Mouse (Mus musculus): Measurements from ENCODE around the gene Mrps14. TPM values are rescaled to one million over a fixed set of nuclear protein-coding genes. Genes with fewer than 3 reads are reported as not detected.

Gene Mrps14
- total and polyA plus RNA-seq, 2 experiments from 2014 or later, result 16.9 to 138 TPM

- H3K9me3 ChIP-seq (ENCODE audit: low read length), result no peaks in the 10 kb centered on the region
- DNase-seq (ENCODE audit: low spot score), result no peak
- H3K4me2 ChIP-seq (ENCODE audit: low read depth, low read length), result no peak overlapping the region
- 73% methylated on average over 3 of the region's 3 CpGs for WGBS
- H3K36me3 ChIP-seq (ENCODE audit: insufficient read depth, low read length), result 0 out of 2 replicates have a peak, but pooled peaks cover 3% of the 10 kb centered on the region
- H3K9ac ChIP-seq (replicated peaks; ENCODE audit: low read length), result no peak overlapping the region
- H3K27me3 ChIP-seq (ENCODE audit: insufficient read depth, low read length), result no peaks in the 10 kb centered on the region
- no peak for TF ChIP-seq CTCF (IDR thresholded peaks at IDR 0.05; ENCODE audit: low read depth)
- no peak for ATAC-seq
- no peak overlapping the region for H3K4me3 ChIP-seq (ENCODE audit: low read length)
- H3K27ac ChIP-seq, result no peak overlapping the region
- H3K4me1 ChIP-seq (ENCODE audit: insufficient read depth, low read length), result no peaks in the 10 kb centered on the region
Measured at GRCm38 (mm10) chr1:160249786-160250185, 54.8 kb downstream of the Mrps14 start.

GRCm38 (mm10) chr1:160250782-160251181 lies 55.8 kb downstream of the Mrps14 start:
- no peak for ATAC-seq
- H3K4me3 ChIP-seq (ENCODE audit: low read length), result no peak overlapping the region
- DNase-seq (ENCODE audit: low spot score), result no peak
- 69% methylated on average over 4 of the region's 4 CpGs for WGBS
- no peaks in the 10 kb centered on the region for H3K4me1 ChIP-seq (ENCODE audit: insufficient read depth, low read length)
- no peaks in the 10 kb centered on the region for H3K27me3 ChIP-seq (ENCODE audit: insufficient read depth, low read length)
- no peak overlapping the region for H3K27ac ChIP-seq
- TF ChIP-seq CTCF (IDR thresholded peaks at IDR 0.05; ENCODE audit: low read depth), result no peak
- no peaks in the 10 kb centered on the region for H3K9me3 ChIP-seq (ENCODE audit: low read length)
- H3K4me2 ChIP-seq (ENCODE audit: low read depth, low read length), result no peak overlapping the region
- H3K9ac ChIP-seq (replicated peaks; ENCODE audit: low read length), result no peak overlapping the region
- 0 out of 2 replicates have a peak, but pooled peaks cover 4% of the 10 kb centered on the region for H3K36me3 ChIP-seq (ENCODE audit: insufficient read depth, low read length)

- no peak for DNase-seq (ENCODE audit: low spot score)
- Histone ChIP-seq H3K36me3 (ENCODE audit: insufficient read depth, low read length) (0 out of 2 replicates have a peak, but pooled peaks cover 4% of the 10 kb centered on the region), H3K4me3 (ENCODE audit: low read length) (no peak overlapping the region), H3K4me1 (ENCODE audit: insufficient read depth, low read length) (no peaks in the 10 kb centered on the region), H3K4me2 (ENCODE audit: low read depth, low read length) (no peak overlapping the region), H3K27me3 (ENCODE audit: insufficient read depth, low read length) (no peaks in the 10 kb centered on the region), H3K27ac (no peak overlapping the region), H3K9ac (replicated peaks; ENCODE audit: low read length) (no peak overlapping the region), H3K9me3 (ENCODE audit: low read length) (no peaks in the 10 kb centered on the region)
- no peak for ATAC-seq
- WGBS, result 79% methylated on average over 5 of the region's 5 CpGs
- no peak for TF ChIP-seq CTCF (IDR thresholded peaks at IDR 0.05; ENCODE audit: low read depth)
Measured at GRCm38 (mm10) chr1:160251388-160252007, 56.5 kb downstream of the Mrps14 start.

Other genes with a start within 250 kb of the Mrps14 start
- gene 4930523C07Rik, start 150.8 kb upstream of the Mrps14 start, total RNA-seq (2014; rRNA removed), result 1.6 and 2.1 TPM in 2 replicates
- 2.8 and 3.6 TPM in 2 replicates for gene 4930523C07Rik, start 150.8 kb upstream of the Mrps14 start, polyA plus RNA-seq (2015; fragmentation: Nextera tagmentation; extraction: Ambion mirVana)
- 0.84 and 1.0 TPM in 2 replicates for gene Tnn, start 41.6 kb upstream of the Mrps14 start, total RNA-seq (2014; rRNA removed)
- gene Tnn, start 41.6 kb upstream of the Mrps14 start, polyA plus RNA-seq (2015; fragmentation: Nextera tagmentation; extraction: Ambion mirVana), result 0.09 and 0.10 TPM in 2 replicates
- gene Cacybp, start 17.7 kb downstream of the Mrps14 start, total RNA-seq (2014; rRNA removed), result 49.5 and 76.6 TPM in 2 replicates
- gene Cacybp, start 17.7 kb downstream of the Mrps14 start, polyA plus RNA-seq (2015; fragmentation: Nextera tagmentation; extraction: Ambion mirVana), result 316 and 317 TPM in 2 replicates

All from hindbrain, postnatal 0 days (tissue).